Mouse (Mus musculus) lung, postnatal 4 days (tissue): ENCODE results near the gene Fam69b.

Experiments used
- DNase-seq, 2 experiments: peaks; one replicate each; pipeline ENCODE4 v3.0.0; 2021

The Fam69b gene

GRCm38 (mm10) chr2:26632541-26633395 lies 4.5 kb downstream of the Fam69b start:
- DNase-seq = no peak

- DNase-seq = no peak
Measured at GRCm38 (mm10) chr2:26633953-26634530, 5.8 kb downstream of the Fam69b start.

DNA sequence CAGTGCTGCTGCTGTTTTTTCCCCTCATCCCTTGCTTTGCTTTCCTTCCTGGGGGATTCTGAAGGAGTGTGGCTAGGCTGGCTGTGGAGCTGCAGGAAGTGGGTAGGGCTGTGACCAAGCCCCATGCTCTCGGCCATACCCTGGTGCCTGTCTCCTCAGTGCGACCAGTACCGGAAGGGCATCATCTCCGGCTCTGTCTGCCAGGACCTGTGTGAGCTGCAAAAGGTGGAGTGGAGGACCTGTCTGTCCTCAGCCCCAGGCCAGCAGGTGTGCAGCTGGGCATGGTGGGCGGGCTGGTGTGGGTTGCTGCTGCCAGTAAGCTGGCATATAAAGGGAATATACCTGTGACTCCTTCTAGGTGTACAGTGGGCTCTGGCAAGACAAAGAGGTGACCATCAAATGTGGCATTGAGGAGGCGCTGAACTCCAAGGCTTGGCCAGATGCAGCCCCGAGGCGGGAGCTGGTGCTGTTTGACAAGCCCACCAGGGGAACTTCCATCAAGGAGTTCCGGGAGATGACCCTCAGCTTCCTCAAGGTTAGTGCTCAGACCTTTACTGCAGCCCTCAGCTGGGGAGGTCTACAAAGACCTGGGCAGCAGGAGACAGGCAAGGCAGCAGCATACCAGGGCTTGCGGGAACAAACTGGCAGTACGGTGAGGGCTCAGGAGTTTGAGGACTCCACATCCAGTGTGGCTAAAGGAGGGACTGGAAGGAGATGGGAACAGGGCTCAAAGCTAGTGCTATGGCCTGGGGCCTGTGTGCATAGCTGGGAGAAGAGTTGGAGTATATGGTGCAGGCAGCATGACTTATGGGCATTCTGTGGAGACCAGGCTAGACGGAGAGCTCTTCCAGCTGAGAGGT lies 6.6 kb downstream of the Fam69b start:
- peak; percentile 34 to 61 for DNase-seq

GRCm38 (mm10) chr2:26635489-26636324 lies 7.5 kb downstream of the Fam69b start:
- no peak for DNase-seq

DNA sequence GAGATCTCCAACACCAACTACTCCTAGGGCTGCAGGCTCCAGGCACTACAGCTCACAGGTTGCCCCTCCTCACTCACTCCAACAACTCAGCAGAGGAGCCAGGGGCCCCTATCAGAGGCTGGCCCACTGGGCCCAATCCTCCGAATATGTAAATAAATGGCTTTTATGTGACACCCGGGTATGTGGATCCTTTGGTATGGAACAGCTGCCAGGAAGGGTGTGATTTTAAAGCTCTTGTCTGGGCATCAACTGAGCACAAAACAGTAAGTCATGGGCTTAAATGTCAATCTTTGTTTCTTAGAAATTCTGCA lies 8.0 kb downstream of the Fam69b start:
- DNase-seq = no peak

- DNase-seq = no peak
Measured at GRCm38 (mm10) chr2:26637316-26637932, 9.2 kb downstream of the Fam69b start.

- DNase-seq = no peak
Measured at GRCm38 (mm10) chr2:26638039-26638438, 9.8 kb downstream of the Fam69b start.

DNA sequence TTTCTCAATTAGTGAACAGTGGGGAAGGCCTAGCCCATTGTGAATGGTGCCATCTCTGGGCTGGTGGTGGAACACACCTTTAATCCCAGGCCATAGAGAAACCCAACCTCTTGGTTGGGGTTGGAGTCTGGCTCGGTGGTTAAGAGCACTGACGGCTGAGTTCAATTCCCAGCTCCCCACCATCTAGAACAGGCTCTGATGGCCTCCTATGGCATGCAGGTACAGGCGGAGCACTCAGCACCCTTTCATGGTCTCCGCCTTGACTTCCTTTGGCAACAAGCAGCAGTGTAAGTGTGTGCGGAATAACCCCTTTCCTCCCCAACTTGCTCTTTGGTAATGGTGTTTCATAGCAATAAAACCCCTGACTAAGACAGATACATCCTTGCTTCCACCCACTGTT lies 10.3 kb downstream of the Fam69b start:
- no peak for DNase-seq

DNA sequence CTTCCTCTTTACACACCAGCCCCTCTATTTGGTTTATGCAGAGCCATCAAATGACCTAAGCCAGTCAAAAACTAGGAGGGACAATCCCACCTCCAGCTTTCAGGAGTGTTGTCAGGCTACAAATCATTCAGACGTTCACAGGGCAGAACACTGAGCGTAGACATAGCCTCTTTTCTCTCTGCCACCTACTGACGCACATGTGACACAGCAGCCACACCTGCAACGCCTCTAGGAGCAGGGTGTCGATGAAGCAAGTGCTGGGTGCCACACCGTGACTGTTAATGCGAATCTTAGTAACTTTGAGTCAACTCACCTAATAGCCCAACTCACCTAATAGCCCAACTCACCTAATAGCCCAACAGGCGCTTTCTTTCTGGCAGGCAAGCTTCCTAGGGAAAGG lies 10.8 kb downstream of the Fam69b start:
- peak; percentile 67 to 68 for DNase-seq

GRCm38 (mm10) chr2:26639838-26640830 lies 11.9 kb downstream of the Fam69b start:
- peak; percentile 96 to 98 for DNase-seq

GRCm38 (mm10) chr2:26641006-26641647 lies 12.9 kb downstream of the Fam69b start:
- no peak for DNase-seq

DNA sequence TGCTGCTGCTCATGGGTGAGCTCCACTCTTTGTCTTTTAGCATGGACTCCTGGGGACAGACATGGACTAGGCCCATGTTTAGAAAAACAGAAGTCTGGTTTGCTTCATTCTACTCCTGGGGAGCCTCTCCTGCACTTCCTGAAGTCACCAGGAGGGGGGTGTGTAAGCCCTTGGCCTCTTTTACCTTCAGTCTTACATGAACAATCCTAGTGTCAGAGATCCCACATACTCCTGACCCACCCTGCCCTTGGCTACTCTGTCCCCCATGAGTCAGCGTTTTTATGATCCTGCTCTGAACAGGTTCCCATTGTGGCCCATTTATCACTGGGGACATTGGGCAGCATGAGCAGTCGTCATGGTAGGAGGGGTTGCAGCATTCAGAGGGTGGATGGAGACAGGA lies 15.7 kb downstream of the Fam69b start:
- DNase-seq = peak in 1 of 2 experiments; percentile 61

GRCm38 (mm10) chr2:26646643-26647293 lies 18.5 kb downstream of the Fam69b start:
- DNase-seq = peak; percentile 85 to 87

GRCm38 (mm10) chr2:26654687-26655086 lies 26.4 kb downstream of the Fam69b start:
- no peak for DNase-seq

DNA sequence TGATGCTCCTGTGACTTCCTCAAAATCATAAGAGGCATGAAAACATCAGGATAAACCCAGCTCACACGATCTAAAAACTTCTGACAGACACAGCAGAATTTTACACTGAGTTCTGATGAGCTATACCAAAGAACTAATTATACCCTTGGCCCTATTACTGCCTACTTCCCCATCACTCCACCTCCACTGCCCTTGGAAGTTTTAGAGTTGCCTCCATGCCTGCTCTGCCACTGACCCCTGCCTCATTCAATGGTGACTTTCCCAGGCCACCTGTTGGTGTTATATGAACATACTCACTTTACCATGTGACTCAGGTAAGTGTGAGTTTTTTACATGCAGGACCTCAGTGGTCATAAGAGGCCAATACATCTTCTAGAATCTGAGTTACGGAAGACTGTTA lies 29.2 kb downstream of the Fam69b start:
- DNase-seq = no peak

DNA sequence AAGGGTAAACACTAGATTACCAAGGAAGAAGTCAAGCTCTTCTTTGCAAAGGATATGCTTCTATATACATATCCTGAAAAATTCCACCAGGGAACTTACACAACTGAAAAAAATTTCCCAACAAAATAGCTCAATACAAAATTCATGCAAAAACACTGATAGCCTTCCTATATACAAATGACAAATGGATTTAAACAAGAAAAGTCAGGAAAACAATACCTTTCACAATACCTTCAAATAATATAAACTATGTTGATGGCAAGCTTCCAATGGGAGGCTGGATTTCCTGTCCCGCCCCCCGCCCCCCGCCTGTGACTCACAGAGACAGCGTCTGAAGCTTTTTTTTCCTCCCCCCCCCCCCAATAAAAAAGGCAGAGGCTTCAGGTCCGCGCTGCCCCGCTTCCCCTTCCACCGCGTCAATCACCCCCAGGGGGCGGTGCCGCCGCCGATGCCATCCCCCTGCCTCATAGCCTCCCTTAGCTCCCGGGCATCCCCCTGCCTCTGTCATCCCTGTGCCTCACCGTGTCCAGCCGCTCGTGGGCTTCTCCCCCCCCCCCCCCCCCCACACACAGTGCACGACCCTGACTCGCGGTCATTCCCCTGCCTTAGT lies 33.0 kb downstream of the Fam69b start:
- DNase-seq = peak; percentile 42 to 59

DNA sequence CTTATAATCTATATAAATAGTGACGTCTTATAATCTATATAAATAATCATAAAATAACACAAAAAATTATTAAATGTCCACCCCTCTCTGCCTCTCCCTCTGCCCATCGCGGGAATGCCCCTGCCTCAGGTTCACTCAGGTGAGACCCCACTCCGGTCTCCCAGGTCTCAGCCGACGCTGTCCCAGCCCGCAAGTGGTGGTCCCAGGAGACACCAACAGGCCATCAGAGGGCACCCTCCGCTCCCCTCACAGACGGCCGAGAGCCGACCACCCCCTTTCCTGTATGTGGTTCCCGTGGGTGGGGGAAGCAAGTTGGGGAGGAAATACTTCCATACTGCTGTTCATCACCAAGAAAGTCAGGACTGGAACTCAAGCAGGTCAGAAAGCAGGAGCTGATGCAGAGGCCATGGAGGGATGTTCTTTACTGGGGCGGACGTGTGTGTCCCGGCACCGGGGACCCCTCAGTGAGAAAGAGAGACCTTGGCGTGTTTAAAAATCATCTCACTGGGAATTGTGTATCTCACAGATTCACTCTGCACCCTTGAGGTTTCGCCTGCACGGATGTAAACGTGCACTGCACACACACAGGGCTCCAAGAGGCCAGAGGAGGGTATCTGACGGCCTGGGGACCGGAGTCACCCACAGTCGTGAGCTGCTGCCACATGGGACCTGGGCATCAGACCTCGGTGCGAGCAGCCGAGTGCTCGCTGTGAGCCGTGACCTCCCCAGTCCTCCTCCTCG lies 33.7 kb downstream of the Fam69b start:
- DNase-seq = no peak

DNA sequence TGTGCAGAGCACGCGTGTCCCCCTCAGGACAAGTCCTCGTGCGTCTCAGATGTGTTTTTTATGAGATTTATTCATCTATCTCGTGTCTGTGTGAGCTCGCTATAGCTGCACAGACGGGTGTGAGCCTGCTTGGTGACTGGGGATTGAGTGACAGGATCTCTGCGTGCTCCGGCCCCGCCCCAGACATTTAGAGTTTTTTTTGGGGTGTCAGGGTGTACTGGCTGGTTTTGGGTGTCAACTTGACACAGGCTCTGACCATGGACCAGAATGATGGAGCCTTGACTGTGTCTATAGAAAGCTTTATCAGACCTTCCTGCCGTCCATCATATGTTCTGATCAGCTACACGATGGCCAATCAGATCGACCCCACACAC lies 34.2 kb downstream of the Fam69b start:
- DNase-seq = no peak

DNA sequence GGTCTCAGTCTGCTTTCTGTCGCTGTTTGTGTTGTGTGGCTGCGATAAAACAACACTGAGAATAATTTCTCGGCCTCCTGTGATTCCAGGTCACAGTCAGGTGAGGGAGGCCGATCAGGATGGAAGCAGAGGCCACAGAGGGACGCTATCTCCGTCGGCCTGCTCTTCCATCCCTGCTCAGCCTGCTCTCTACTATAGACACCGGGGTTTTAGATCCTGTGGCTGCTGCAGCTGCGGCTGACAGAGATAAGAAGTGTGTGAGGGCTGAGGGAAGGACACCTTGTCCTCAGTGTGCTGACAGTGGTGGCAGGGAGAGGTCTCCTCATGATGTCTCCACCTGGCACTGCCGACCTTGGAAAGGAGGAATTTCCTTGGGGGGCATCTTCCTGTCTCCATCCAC lies 34.9 kb downstream of the Fam69b start:
- DNase-seq = no peak
